Mouse (Mus musculus) frontal cortex, postnatal 36 days (tissue): ENCODE data around the gene Styx.
"Not testable (repeated sequence)": the region's sequence is repeated elsewhere in the genome, so short reads cannot be mapped to it uniquely, and the experiment has no call there.

Experiments used
- DNase-seq, 2 experiments: peaks; one replicate each; pipeline ENCODE4 v3.0.0; 2022; ENCODE audit warnings: low spot score in 2 of 2

The Styx gene

DNA sequence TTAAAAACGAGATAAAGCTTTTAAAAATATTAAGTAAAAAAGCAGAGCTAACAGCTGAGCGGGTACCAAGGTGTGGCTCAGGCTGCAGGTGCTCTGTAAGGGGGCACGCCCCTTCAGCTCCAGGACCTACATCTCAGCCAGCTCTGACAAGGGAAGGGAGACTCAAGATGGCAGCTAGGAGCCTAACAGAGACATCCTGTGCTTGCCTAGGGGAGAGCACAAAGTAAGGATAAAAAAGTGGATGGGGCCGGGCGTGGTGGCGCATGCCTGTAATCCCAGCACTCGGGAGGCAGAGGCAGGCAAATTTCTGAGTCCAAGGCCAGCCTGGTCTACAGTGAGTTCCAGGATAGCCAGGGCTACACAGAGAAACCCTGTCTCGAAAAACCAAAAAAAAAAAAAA lies 115.5 kb downstream of the Styx start:
- not testable (repeated sequence) for DNase-seq

DNA sequence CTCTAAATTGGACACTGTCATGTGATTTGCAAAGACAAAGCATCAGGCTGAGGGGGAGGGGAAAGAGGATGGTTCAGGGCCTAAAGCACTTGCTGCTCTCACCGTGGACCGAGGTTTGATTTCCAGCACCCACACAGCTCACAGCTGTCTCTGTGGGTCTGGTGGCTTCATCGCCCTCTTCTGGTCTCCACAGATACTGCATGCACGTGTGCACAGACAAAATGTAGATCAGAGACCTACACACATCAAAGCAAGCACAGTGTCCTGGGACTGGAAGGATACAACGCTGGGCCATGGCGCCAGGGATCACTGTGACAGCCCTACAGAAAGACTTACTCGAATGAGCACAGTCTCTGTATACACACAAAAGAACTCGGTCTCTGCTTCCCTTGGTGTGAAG lies 118.6 kb downstream of the Styx start:
- no peak for DNase-seq
